Mouse (Mus musculus): ENCODE results near the gene Sorcs1. TPM values are rescaled to one million over a fixed set of nuclear protein-coding genes. Genes with fewer than 3 reads are reported as not detected.

Gene Sorcs1
- not detected for polyA plus RNA-seq (2017; shearing (Covaris generic))

GRCm38 (mm10) chr19:50677903-50678896 is at the start of gene Sorcs1:
Gene Sorcs1 (minus strand): TSS chr19:50678646.

